Mouse (Mus musculus) stomach, embryonic 14.5 days (tissue): ENCODE measurements around the gene Gpr4. TPM values are rescaled to one million over a fixed set of nuclear protein-coding genes. Genes with fewer than 3 reads are reported as not detected.

Source experiments
- ATAC-seq: fragments of 200-750 bp; cut with Nextera tagmentation; 2 replicates; pipeline ENCODE4 v1.8.0; 2017; ENCODE audit warnings: low read depth, moderate TSS enrichment; ENCODE audit not compliant: insufficient number of reproducible peaks, insufficient read depth, low FRiP score
- H3K27ac ChIP-seq: fragments of 300-500 bp; sonication (generic); 2 replicates; pipeline ENCODE4 v1.5.1; 2014; ENCODE audit warnings: mild to moderate bottlenecking, low read length, moderate library complexity, mixed read lengths
- H3K27me3 ChIP-seq: fragments of 300-500 bp; sonication (generic); 2 replicates; pipeline ENCODE4 v1.6.1; 2014; ENCODE audit warnings: low read length, control low read depth, mixed read lengths; ENCODE audit not compliant: control insufficient read depth, insufficient read depth
- H3K36me3 ChIP-seq: fragments of 300-500 bp; sonication (generic); 2 replicates; pipeline ENCODE4 v1.6.1; 2014; ENCODE audit warnings: mild to moderate bottlenecking, control low read depth, low read length, moderate library complexity, mixed read lengths; ENCODE audit not compliant: control insufficient read depth, insufficient read depth
- H3K4me1 ChIP-seq: fragments of 300-500 bp; sonication (generic); 2 replicates; pipeline ENCODE4 v1.6.1; 2014; ENCODE audit warnings: low read length, control low read depth, mixed read lengths; ENCODE audit not compliant: control insufficient read depth, insufficient read depth
- H3K4me2 ChIP-seq: fragments of 300-500 bp; sonication (generic); replicated peaks from 2 replicates; pipeline ENCODE4 v1.6.1; 2014; ENCODE audit warnings: low read depth, low read length, control low read depth
- H3K4me3 ChIP-seq: fragments of 300-500 bp; sonication (generic); 2 replicates; pipeline ENCODE4 v1.5.1; 2014; ENCODE audit warnings: low read depth, low read length, control low read depth
- H3K9ac ChIP-seq: fragments of 300-500 bp; sonication (generic); replicated peaks from 2 replicates; pipeline ENCODE4 v1.6.1; 2014; ENCODE audit warnings: low read depth, mild to moderate bottlenecking, control low read depth, low read length, moderate library complexity, mixed read lengths
- H3K9me3 ChIP-seq: fragments of 300-500 bp; sonication (generic); 2 replicates; pipeline ENCODE4 v1.6.1; 2016; ENCODE audit warnings: low read depth, low read length, control low read depth; ENCODE audit not compliant: control insufficient read depth
- WGBS: fragments of 180-500 bp; shearing (Covaris S2); extraction: QIAGEN DNeasy Blood & Tissue Kit; methylation state at CpG from one replicate; pipeline ENCODE4 v1.1.7; 2014; 5-methylcytosine and 5-hydroxymethylcytosine counted together
- polyA plus RNA-seq: library from polyadenylated mRNA; unstranded; fragments of >200 nt; fragmentation: Nextera tagmentation; extraction: Ambion mirVana; gene quantifications from 2 replicates; pipeline ENCODE4 v1.2.1, GENCODE M21; 2014

The Gpr4 gene
- polyA plus RNA-seq, 1 experiment from 2014 or later = 1.4 TPM

DNA sequence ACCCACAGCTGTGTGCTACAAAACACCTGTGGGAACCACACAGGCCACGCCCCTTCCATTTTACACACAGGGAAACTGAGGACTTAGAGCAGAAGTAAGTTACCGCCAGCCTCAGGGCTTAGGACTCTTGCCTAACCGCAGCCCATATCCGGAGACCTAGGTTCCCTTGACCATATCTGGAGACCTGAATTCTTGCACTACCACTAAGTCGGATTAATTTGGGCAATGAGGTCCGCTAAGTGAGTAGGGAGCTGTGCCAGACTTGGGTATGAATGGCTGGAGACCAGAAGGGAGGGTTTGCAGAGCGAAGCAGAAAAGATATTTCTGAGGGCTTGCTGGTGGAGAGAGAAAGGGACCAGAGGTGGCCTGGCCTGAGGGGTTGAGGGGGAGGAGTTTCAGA, 2.0 kb downstream of the Gpr4 start:
- ATAC-seq = no peak
- Histone ChIP-seq H3K36me3 (no peaks in the 10 kb centered on the region), H3K9ac (no peak overlapping the region), H3K9me3 (no peaks in the 10 kb centered on the region), H3K27me3 (no peaks in the 10 kb centered on the region), H3K4me3 (no peak overlapping the region), H3K4me2 (no peak overlapping the region), H3K4me1 (peaks cover 6% of the 10 kb centered on the region; the same call in 1 of the 2 replicates), H3K27ac (no peak overlapping the region)
- WGBS = 70% methylated on average over 7 of the region's 7 CpGs

DNA sequence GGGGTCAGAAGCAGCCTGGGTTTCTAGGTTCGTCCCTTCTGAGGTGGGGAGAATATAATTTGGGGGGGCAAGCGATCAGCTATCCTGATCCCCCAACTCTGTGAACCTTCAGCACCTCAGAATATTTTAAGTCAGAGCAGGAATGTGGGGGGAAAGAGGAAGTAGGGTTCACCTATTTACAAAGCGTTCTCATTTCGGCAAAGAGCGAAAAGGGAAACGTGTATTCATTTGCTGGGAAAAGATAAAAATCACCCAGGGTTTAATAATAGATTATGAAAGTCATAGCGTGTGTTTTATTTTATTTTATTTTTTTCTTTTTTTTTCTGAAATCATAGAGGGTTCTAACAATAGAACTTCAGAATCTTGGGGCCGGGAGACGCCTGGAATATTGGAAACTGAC, 2.6 kb downstream of the Gpr4 start:
- Histone ChIP-seq H3K27me3 (no peaks in the 10 kb centered on the region), H3K4me1 (peaks cover 6% of the 10 kb centered on the region; the same call in 1 of the 2 replicates), H3K27ac (no peak overlapping the region), H3K4me3 (no peak overlapping the region), H3K9ac (no peak overlapping the region), H3K36me3 (no peaks in the 10 kb centered on the region), H3K4me2 (no peak overlapping the region), H3K9me3 (no peaks in the 10 kb centered on the region)
- ATAC-seq = no peak
- WGBS = 67% methylated on average over 9 of the region's 9 CpGs

DNA sequence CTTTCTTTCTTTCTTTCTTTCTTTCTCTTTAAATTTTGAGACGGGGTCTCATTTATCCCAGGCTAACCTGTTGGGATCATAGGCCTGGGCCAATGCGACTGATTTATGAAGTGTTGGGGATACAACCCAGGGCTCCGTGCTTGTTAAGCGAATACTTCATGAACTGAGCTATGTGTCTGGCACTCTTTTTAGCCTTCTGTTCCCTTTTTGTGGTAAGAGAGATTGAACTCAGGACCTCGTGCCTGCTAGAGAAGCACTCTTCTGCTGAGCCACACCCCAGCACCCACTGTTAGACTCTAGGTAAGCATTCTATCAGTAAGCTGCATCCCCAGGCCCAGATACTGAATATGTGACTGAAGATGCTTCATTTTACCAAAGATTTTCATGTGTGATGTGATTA, 5.2 kb downstream of the Gpr4 start:
- Histone ChIP-seq H3K36me3 (no peaks in the 10 kb centered on the region), H3K9ac (no peak overlapping the region), H3K4me1 (0 out of 2 replicates have a peak, but pooled peaks cover under 1% of the 10 kb centered on the region), H3K4me3 (no peak overlapping the region), H3K27ac (no peak overlapping the region), H3K4me2 (no peak overlapping the region), H3K27me3 (no peaks in the 10 kb centered on the region), H3K9me3 (no peaks in the 10 kb centered on the region)
- ATAC-seq = no peak
- WGBS = 52% methylated on average over 5 of the region's 5 CpGs

DNA sequence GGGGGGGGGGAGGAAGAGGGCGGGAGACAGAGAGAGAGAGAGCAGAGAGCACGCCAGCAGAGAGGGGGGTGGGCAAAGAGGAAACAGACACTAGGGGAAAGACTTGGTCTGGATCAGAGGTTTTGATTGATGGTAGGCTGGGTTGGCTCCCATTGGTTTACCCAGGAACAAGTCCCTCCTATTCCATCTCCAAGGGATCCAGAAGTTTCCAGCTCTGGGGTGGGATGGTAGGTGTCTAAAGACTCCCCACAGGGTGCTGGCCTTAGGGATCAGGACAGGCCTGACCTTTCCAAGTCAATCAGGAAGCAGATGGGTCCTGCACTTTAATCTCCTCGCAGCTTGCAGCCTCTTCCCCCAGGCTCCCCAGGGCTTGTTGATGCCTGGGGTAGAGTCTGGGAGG, 5.6 kb downstream of the Gpr4 start:
- Histone ChIP-seq H3K4me2 (no peak overlapping the region), H3K4me1 (no peaks in the 10 kb centered on the region), H3K9ac (no peak overlapping the region), H3K4me3 (no peak overlapping the region), H3K36me3 (no peaks in the 10 kb centered on the region), H3K9me3 (no peaks in the 10 kb centered on the region), H3K27me3 (no peaks in the 10 kb centered on the region), H3K27ac (no peak overlapping the region)
- WGBS = 10% methylated on average over 3 of the region's 3 CpGs
- ATAC-seq = no peak

DNA sequence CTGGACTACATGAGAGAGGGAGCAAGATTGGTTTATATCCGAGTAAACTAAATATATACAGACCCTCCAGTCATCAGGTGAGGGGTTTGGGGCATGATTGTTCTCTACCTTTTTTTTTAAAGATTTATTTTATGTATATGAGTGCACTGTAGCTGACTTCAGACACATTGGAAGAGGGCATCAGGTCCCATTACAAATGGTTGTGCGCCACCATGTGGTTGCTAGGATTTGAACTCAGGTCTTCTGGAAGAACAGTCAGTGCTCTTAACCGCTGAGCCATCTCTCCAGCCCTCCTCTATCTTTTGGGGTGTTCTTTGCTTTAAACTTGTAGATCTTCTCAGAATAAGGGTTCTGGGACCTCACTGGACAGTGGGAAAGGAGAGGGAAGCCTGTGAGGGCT, 7.7 kb downstream of the Gpr4 start:
- ATAC-seq = no peak
- 70% methylated on average over 3 of the region's 3 CpGs for WGBS
- H3K4me2 ChIP-seq = no peak overlapping the region

DNA sequence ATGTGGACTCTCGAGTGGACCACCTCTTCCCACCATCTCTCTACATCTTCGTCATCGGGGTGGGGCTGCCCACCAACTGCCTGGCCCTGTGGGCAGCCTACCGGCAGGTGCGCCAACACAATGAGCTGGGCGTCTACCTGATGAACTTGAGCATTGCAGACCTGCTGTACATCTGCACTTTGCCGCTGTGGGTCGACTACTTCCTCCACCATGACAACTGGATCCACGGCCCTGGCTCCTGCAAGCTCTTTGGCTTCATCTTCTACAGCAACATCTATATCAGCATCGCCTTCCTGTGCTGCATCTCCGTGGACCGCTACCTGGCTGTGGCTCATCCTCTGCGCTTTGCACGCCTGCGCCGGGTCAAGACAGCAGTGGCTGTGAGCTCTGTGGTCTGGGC, 9.9 kb downstream of the Gpr4 start:
- H3K4me2 ChIP-seq = no peak overlapping the region
- 94% methylated on average over 16 of the region's 16 CpGs for WGBS
- H3K36me3 ChIP-seq = no peaks in the 10 kb centered on the region
- H3K9me3 ChIP-seq = no peaks in the 10 kb centered on the region
- no peak overlapping the region for H3K4me3 ChIP-seq
- peaks cover 4% of the 10 kb centered on the region; the same call in 1 of the 2 replicates for H3K4me1 ChIP-seq
- no peak overlapping the region for H3K27ac ChIP-seq
- no peaks in the 10 kb centered on the region for H3K27me3 ChIP-seq
- ATAC-seq = no peak
- H3K9ac ChIP-seq = no peak overlapping the region

More for the DNA sequence above, 7.7 kb downstream of the Gpr4 start:
- Histone ChIP-seq H3K4me1 (no peaks in the 10 kb centered on the region), H3K4me3 (no peak overlapping the region), H3K27me3 (no peaks in the 10 kb centered on the region), H3K9me3 (no peaks in the 10 kb centered on the region), H3K36me3 (no peaks in the 10 kb centered on the region), H3K27ac (no peak overlapping the region), H3K9ac (no peak overlapping the region)

DNA sequence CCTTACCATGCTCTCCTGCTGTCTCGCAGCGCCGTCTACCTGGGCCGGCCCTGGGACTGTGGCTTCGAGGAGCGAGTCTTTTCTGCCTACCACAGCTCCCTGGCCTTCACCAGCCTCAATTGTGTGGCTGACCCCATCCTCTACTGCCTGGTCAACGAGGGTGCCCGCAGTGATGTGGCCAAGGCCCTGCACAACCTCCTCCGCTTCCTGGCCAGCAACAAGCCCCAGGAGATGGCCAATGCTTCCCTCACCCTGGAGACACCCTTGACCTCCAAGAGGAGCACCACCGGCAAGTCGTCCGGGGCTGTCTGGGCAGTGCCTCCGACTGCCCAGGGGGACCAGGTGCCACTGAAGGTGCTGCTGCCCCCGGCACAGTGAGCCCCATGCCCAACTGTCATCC, 10.5 kb downstream of the Gpr4 start:
- 86% methylated on average over 14 of the region's 14 CpGs for WGBS
- Histone ChIP-seq H3K27me3 (no peaks in the 10 kb centered on the region), H3K9ac (no peak overlapping the region), H3K4me1 (peaks cover 4% of the 10 kb centered on the region; the same call in 1 of the 2 replicates), H3K4me2 (no peak overlapping the region), H3K27ac (no peak overlapping the region), H3K4me3 (no peak overlapping the region), H3K36me3 (no peaks in the 10 kb centered on the region), H3K9me3 (no peaks in the 10 kb centered on the region)
- no peak for ATAC-seq

DNA sequence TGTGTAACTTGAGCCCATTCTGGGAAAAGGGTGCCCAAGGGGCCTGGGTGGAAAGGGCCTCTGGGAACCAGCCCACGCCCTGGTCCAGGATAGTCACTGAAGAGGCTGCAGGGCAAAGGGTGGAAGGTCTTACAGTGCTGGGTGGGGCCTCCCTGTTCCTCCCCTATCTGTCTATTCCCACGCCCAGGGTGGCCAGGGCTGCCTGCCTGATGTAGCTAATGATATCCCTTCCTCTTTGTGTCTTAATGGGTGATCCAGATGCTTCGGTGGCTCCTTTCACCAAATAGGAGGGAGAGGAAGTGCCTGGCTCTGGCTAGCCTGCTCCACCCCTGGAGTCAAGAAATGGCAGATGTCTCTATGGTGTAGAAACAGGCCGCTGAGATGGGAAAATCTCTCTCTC, 12.6 kb downstream of the Gpr4 start:
- Histone ChIP-seq H3K4me3 (no peak overlapping the region), H3K9me3 (no peaks in the 10 kb centered on the region)

More for the DNA sequence above, 12.6 kb downstream of the Gpr4 start:
- H3K4me2 ChIP-seq = no peak overlapping the region
- H3K27ac ChIP-seq = no peak overlapping the region
- no peaks in the 10 kb centered on the region for H3K36me3 ChIP-seq
- H3K9ac ChIP-seq = no peak overlapping the region
- 74% methylated on average over 4 of the region's 4 CpGs for WGBS
- no peak for ATAC-seq
- H3K27me3 ChIP-seq = no peaks in the 10 kb centered on the region
- peaks cover 9% of the 10 kb centered on the region; the same call in 1 of the 2 replicates for H3K4me1 ChIP-seq
